Mouse (Mus musculus): Measurements from ENCODE around the gene Pgam2. TPM values are rescaled to one million over a fixed set of nuclear protein-coding genes. Genes with fewer than 3 reads are reported as not detected.
"Not testable (repeated sequence)": the region's sequence is repeated elsewhere in the genome, so short reads cannot be mapped to it uniquely, and the experiment has no call there.

Gene Pgam2
- total RNA-seq, 2 experiments from 2014 or later, result 1,561 to 1,711 TPM

DNA sequence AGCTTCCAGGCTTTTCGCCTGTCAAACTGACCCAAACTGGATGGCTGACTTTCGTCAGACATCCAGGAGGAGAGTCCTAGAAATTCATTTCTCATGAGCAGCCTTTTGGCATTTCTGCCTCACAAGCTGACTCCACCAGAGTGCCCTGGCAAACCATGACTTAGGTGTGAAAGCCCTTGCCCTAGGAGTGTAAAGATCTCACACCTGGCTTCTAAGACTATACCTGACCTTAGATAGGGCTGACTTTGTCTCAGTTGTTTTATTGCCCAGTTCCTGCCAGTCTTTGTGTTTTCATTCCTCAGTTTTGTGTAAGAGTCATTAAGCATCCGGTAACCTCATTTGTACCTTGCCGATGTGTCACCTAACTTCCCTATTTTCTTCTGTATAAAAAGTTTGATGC, 6.0 kb upstream of the Pgam2 start:
- DNase-seq (ENCODE audit: low spot score in 2 of 2), result not testable (repeated sequence)

DNA sequence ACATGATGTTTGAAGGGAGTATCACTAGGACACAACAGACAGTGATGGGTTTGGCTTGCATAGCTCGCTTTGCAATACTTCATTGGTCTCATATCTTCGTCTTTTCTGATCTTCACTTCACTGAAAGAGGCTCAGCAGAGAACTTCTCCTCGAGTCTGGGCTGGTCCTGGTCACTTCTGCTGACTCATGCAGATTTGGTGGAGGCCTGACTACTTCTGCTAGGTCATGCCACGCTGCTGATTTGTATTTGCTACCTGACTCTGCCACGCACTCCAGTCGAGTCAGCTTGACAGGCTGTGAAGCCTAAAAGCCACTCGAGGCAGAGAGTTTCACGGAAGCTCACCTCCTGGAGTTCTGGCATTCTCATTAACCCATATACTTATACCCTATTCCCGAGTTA, 4.4 kb upstream of the Pgam2 start:
- DNase-seq (ENCODE audit: low spot score in 2 of 2), result no peak

DNA sequence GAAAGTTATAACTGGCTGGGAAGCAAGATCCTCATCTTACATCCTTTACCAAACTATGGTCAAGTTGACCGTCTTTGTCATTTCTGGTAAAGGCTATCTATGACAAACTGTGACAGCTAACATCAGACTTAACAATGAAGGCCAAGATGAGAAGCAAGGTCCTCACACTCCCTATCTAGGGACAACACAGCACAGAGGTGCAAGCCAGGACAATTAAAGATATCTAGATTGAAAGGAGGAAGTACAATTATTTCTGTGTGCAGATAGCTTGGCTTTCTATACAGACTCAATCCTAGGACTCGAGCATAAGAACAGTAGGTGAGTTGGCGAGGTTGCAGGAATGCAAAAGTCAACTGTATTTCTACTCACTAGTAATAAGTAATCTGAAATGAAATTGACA, 2.2 kb upstream of the Pgam2 start:
- no peak for DNase-seq (ENCODE audit: low spot score in 2 of 2)

DNA sequence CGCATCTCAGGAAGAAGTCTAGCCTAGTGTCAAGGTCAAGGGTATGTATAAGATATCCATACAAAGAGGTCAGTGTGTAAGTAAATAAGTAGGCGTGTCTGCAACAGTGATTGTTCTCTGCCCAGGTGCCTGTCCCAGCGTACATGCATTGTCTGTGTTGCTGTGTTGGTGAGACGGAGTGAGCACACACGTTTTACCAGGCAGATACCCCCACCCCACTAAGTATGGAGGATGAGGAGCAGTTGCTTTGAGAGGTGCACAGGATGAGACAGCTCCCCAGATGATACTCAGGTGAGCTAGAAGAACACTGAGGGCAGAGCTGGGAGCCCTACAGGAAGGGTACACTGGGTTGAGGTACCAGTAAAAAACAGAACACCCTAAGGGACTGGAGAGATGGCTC, 641 bp upstream of the Pgam2 start:
- no peak for DNase-seq (ENCODE audit: low spot score in 2 of 2)

DNA sequence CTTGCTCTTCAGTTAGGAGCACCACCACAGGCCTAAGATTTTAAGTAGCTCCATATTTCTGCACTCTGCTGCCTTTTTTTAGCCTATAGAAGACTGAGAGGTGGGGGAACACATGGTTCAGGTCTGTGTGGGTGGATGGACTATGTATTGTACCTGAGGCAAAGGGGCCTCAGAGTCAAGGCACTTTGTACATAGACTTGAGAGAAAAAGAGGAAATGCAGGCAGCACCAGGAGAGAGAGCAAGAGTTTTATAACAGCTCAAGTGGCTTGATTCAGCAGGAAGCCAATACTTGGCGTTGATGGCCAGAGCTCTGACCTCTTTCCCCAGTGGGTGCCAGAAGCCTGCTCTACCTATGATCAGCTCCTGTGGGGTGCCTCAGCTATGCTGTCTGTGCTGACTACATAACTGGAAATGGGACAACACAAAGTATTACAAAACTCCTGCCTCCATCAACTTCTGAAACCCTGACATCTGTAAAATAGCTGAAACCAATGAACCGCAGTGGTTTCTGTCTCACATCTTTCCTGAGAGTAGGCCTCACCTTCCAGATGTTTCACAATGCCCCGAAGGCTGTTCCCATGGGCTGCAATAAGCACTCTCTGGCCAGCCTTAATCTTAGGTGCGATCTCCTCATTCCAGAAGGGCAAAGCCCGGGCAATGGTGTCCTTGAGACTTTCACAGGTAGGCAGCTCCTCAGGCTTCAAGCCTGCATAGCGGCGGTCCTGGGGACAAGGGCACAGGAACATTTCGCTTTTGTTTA, 896 bp downstream of the Pgam2 start:
- no peak for DNase-seq (ENCODE audit: low spot score in 2 of 2)

DNA sequence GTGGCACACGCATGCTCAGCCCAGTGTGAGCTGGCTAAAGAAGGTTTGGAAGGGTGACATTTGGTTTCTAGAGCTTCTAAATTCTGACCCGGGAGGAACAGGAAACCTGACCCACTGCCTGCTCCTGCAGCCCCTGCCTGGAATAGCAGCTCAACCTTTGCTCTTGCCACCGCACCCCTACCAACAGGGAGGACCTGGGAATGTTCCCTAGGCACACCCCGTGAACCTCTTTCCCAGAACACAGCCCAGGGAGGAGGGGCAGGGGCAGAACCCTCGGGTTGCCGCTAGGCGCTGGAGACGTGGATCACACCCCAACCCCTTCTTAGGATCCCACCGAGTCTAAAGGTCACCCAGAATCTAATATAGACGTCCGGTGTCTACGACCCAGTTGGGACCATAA, 1.5 kb downstream of the Pgam2 start:
- DNase-seq (ENCODE audit: low spot score in 2 of 2), result no peak

DNA sequence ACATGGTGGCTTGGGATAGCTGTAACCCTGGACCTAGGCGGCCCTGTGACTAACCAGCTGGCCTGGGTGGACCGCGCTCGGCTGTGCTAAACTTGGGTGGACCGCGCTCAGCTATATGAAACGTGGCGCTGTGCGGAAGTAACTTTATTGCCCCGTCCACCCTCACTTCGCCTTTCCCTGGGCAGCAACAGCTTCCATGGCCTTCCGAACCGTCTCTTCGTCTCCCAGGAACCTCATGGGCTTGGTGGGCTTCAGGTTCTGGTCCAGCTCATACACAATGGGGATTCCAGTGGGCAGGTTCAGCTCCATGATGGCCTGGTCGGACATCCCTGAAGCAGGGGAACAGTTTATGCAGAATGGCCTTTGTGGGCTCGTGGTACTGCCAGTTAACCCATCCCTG, 2.0 kb downstream of the Pgam2 start:
- no peak for DNase-seq (ENCODE audit: low spot score in 2 of 2)

DNA sequence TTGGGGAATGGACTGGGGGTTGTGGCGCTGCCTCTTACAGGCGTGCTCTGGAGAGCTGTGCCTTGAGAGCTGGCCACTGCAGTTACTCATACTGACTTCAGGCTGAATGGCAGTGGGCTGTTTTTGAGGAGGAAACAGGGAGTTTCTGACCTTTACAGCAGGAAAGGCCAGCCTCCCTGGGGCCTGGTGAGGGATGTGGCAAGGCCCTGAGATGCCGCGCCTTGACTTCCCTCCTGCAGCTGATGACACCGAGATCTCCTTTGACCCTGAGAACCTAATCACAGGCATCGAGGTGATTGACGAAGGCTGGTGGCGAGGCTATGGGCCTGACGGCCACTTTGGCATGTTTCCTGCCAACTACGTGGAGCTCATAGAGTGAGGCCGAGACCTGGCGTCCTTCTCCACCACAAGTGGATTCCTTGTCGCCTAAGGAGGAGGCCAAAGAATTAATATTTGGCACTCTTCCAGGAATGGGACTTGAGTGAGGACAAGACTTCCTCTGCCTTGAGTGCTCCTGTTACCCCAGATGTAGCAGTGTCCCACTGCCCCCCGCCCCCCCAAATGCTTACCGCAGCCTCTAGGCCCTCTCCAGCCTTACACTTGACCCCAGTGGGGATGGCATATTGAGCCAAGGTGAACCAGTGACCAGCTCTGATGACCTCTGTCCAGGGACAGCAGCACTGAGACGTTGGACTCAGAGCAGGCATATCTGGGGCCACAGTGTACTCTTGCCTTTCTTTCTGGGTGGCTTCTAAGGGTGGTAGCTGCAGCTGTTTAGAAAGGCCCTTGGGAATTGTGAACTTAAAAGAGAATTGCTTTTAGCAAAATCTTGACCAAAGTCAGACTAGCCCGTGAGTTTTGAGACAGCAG, 3.7 kb downstream of the Pgam2 start:
- no peak for DNase-seq (ENCODE audit: low spot score in 2 of 2)

DNA sequence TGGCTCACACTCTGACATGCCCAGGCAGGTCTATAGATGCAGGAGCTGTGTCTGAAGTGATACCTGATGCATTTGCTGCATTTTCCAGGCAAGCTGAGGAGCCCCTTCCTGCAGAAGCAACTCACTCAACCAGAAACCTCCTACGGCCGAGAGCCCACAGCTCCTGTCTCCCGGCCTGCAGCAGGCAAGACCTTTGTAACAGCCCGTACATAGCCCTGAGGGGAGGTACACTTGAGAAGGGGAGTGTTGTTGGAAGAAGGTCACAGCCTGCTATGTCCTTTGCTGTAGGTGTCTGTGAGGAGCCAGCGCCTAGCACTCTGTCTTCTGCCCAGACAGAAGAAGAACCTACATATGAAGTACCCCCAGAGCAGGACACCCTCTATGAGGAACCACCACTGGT, 5.6 kb downstream of the Pgam2 start:
- no peak for DNase-seq (ENCODE audit: low spot score in 2 of 2)

GRCm38 (mm10) chr11:5797371-5797770, 6.2 kb downstream of the Pgam2 start:
- DNase-seq (ENCODE audit: low spot score in 2 of 2), result no peak

DNA sequence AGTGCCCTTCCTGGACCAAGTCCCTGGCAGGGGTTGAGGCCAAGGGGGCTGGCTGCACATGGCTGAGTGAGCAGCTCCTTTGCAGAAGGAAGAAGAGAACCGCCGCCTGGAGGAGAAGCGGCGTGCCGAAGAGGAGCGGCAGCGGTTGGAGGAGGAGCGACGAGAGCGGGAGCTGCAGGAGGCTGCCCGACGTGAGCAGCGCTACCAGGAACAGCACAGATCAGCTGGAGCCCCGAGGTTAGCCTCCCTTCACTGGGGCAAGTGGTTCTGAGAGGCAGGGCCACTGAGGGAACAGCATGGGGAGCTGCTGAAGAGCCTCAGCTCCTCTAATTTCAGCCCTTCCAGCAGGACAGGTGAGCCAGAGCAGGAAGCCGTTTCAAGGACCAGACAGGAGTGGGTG, 6.6 kb downstream of the Pgam2 start:
- no peak for DNase-seq (ENCODE audit: low spot score in 2 of 2)

DNA sequence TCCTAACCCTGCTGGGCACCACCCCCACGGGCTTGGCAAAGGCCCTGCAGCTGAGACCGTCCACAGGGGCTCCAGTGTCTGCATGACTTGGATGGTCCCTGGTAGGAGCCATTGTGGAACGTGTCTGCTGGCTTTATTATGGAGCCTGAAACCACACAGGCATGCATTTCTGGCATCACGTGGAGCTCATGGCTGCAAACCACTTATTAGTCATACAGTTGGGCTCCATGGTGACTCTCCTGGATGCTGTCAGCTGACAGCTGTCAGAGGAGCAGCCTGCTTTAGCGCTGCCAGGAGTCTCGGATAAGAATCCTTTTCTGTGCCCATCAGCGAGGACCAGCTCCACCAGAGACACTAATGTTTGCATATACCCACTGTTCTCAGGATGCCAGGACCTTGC, 7.8 kb downstream of the Pgam2 start:
- DNase-seq (ENCODE audit: low spot score in 2 of 2), result no peak

GRCm38 (mm10) chr11:5795290-5795689, 8.2 kb downstream of the Pgam2 start:
- no peak for DNase-seq (ENCODE audit: low spot score in 2 of 2)

GRCm38 (mm10) chr11:5790431-5790830, 13.1 kb downstream of the Pgam2 start:
- no peak for DNase-seq (ENCODE audit: low spot score in 2 of 2)

GRCm38 (mm10) chr11:5789754-5790333, 13.7 kb downstream of the Pgam2 start:
- DNase-seq (ENCODE audit: low spot score in 2 of 2), result no peak

GRCm38 (mm10) chr11:5789071-5789753, 14.3 kb downstream of the Pgam2 start:
- no peak for DNase-seq (ENCODE audit: low spot score in 2 of 2)

DNA sequence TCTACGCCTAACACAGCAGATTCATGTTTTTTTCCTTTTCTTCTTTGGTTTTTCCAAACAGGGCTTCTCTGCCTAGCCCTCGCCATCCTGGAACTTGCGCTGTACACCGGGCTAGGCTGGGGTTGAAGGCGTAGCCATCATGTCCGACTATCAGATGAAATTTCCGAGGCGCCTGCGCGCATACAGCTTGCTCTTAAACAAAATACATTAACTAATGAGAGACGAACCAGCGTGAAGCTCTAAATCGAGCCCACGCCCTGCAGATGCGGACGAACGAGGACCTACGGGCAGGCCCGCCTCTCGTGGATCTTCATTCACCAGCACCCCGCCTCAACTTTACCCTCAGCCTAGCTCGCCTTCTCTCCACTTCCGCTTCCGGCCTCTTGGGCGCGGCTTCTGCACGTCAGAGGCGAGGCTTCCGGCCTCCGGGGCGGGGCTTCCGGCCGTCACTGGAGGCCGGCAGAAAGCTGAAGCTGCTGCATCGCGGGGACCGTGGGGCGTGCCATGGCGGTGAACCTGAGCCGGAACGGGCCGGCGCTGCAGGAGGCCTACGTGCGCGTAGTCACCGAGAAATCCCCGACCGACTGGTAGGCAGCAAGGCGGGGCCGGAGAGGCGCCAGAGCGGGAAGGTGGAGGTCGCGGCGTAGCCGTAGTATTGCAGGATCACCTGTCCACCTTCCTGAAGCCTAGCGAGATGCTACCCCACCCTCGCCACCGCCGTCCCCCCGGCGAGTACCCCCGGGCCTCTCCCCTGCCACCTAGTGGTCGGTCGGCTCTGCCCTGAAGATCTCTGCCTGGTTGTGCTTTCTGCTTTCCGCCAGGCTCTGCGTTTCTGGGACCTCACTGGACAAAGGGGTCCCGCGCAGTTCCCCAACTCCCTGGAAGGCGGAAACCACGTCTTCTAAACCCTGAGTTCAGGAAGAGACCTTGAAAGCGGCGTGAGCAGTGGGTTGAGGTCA, 15.2 kb downstream of the Pgam2 start, which contains the start of gene Dbnl:
Gene Dbnl (plus strand): TSS at position 433 of the 959 bp plus-strand sequence.
- peak; percentile 91 to 96 for DNase-seq (ENCODE audit: low spot score in 2 of 2)

GRCm38 (mm10) chr11:5787671-5788055, 15.9 kb downstream of the Pgam2 start:
- no peak for DNase-seq (ENCODE audit: low spot score in 2 of 2)

GRCm38 (mm10) chr11:5785732-5786131, 17.8 kb downstream of the Pgam2 start:
- DNase-seq (ENCODE audit: low spot score in 2 of 2), result no peak

DNA sequence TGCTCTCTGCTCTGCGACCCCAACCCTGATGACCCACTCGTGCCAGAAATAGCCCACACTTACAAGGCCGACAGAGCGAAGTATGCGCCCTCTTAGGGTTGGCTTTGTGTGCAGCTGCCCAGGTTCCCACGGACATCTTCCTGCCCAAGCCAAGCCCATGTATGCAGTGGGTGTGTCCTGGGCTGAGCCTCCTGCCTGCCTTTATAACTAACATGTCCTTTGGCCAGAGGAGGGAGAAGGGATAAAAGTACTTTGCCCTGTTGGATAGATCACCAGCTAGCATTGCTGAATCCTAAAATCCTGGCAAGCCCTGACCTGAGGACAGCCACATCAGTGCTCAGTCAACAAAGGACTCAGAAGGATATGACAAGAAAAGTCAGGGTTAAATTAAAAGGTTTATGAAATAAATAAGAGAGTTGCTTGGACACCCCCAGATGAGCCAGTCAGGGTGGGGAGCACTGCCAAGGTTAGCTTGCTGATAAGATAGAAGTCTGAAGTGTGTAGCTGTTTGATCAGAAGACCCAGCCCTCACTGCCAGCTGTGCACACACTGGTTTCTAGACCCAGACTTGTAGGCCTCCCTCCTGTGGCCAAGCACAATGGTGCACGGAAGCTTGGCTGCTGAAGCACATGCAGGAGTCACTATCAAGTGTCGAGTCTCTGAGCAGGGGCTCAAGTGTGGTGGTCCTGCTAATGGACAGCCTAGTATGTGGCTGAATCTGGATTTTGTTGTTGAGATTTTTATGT, 21.2 kb downstream of the Pgam2 start:
- no peak for DNase-seq (ENCODE audit: low spot score in 2 of 2)
